10 mouse cellular contexts compared by ENCODE assay signal in the genomic region with DNA sequence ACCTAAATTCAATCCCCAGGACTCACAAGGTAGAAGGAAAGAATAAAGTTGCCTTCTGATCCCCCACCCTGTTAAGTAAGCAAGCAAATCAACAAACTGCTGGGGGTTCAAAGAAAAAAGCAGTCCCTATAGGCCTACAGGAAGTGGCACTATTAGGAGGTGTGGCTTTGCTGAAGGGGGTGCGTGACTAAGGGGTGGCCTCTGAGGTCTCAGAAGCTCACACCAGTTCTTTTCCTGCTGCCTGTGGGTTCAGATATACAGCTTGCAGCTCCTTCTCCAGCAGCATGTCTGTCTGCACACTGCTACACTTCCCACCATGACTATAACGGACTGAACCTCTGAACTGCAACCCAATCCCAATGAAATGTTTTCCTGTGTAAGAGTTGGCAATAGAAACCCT. TPM values are rescaled to one million over a fixed set of nuclear protein-coding genes. Genes with fewer than 3 reads are reported as not detected.
DNase-seq lines count a peak whose midpoint lies in the region; ATAC-seq lines count a peak whose summit lies in the region.
"Had no signal": no experiment of that assay in that cellular context is flagged by ENCODE, and none has a peak within 500 bp of the region (broad histone marks: within the 10 kb centered on the region; RNA-seq: fewer than 3 reads in every experiment).

No protein-coding gene starts in this region.

- peaks cover 42% of the 10 kb centered on the region for H3K4me1 ChIP-seq in heart, embryonic 16.5 days (ENCODE audit: control insufficient read depth, insufficient read depth, low read length)

- H3K36me3 ChIP-seq in heart, embryonic 16.5 days (ENCODE audit: control insufficient read depth, insufficient read depth) = no peaks in the 10 kb centered on the region

- H3K9ac ChIP-seq in heart, embryonic 16.5 days (ENCODE audit: low read length) = no peak overlapping the region; the same call in 1 of the 2 replicates
- H3K9ac ChIP-seq: hindbrain, embryonic 14.5 days had no signal

- no peak overlapping the region for H3K4me3 ChIP-seq in heart, embryonic 16.5 days (ENCODE audit: low read length)

- DNase-seq in heart, adult 9 months (ENCODE audit: low spot score in 2 of 2) = no peak
- peak; percentile 76 for DNase-seq in CD4-positive, CD25-positive, alpha-beta regulatory T cell, adult 2 months (ENCODE audit: low read depth, low spot score)
- peak; percentile 27 for DNase-seq in forelimb bud, embryonic 11.5 days (ENCODE audit: low read depth, low spot score)
- DNase-seq in cerebellum, postnatal 36 days = no peak
- no peak for DNase-seq in ovary, postnatal 36 days (ENCODE audit: low spot score)
- DNase-seq in urinary bladder, adult 18-20 months (ENCODE audit: low spot score in 2 of 2) = no peak
- DNase-seq: layer of hippocampus, postnatal 36 days had no signal

- H3K9me3 ChIP-seq in heart, embryonic 16.5 days (replicated peaks; ENCODE audit: control insufficient read depth, low read length) = no peaks in the 10 kb centered on the region

- H3K27me3 ChIP-seq in heart, embryonic 16.5 days (ENCODE audit: control insufficient read depth, insufficient read depth, low read length) = no peaks in the 10 kb centered on the region

- ATAC-seq in heart, embryonic 16.5 days (replicated peaks; ENCODE audit: extremely low read depth, insufficient read depth, low FRiP score) = no peak
- peak; percentile 76; the same call in 1 of the 2 replicates for ATAC-seq in monocyte, adult 5-6 weeks (replicated peaks; ENCODE audit: insufficient number of reproducible peaks, low FRiP score, low TSS enrichment, poor library complexity, severe bottlenecking)

- peak overlapping the region; percentile 53 for H3K27ac ChIP-seq in heart, embryonic 16.5 days (ENCODE audit: low read length)
- H3K27ac ChIP-seq: hindbrain, embryonic 14.5 days had no signal

- H3K4me2 ChIP-seq in heart, embryonic 16.5 days (ENCODE audit: low read depth, low read length) = no peak overlapping the region
- H3K4me2 ChIP-seq: hindbrain, embryonic 14.5 days had no signal

- 50% methylated on average over 2 of the region's 2 CpGs for WGBS in heart, embryonic 16.5 days

RNA-seq across cellular contexts. Expression of gene Frs2, which starts 35.8 kb away (rescaled TPM):
- 16.1 and 17.5 TPM in 2 replicates for polyA plus RNA-seq in heart, embryonic 16.5 days (2015; fragmentation: Nextera tagmentation; extraction: Ambion mirVana)
- total RNA-seq in monocyte, adult 5-6 weeks (2017) = 9.1 to 21.4 TPM (median 12.1 TPM) in 3 replicates

RNA-seq across cellular contexts. Expression of gene Cct2, which starts 48.9 kb away (rescaled TPM):
- 167 and 185 TPM in 2 replicates for polyA plus RNA-seq in heart, embryonic 16.5 days (2015; fragmentation: Nextera tagmentation; extraction: Ambion mirVana)
- total RNA-seq in monocyte, adult 5-6 weeks (2017) = 289 to 360 TPM (median 315 TPM) in 3 replicates

Comparison
In these comparisons a context has a peak if more than half of its experiments do, and no peak if none do; other contexts are left out.
1. DNase-seq: peak in CD4-positive, CD25-positive, alpha-beta regulatory T cell, adult 2 months (single experiment) and forelimb bud, embryonic 11.5 days (single experiment); none in heart, adult 9 months (0 of 2), cerebellum, postnatal 36 days (0 of 2), ovary, postnatal 36 days (single experiment) and urinary bladder, adult 18-20 months (0 of 2).